Mouse (Mus musculus): ENCODE results near the gene Gm20388.

Gm20388 gene

GRCm38 (mm10) chr8:123813173-123813891 lies 3902.7 kb downstream of the Gm20388 start:
- no peak for DNase-seq (ENCODE audit: low spot score in 2 of 2)

GRCm38 (mm10) chr8:123813892-123814266 lies 3903.2 kb downstream of the Gm20388 start:
- no peak for DNase-seq (ENCODE audit: low spot score in 2 of 2)

- no peak for DNase-seq (ENCODE audit: low spot score in 2 of 2)
Observed at GRCm38 (mm10) chr8:123815325-123815724, 3904.7 kb downstream of the Gm20388 start.

- DNase-seq (ENCODE audit: low spot score in 2 of 2): no peak
Observed at GRCm38 (mm10) chr8:123816939-123817338, 3906.3 kb downstream of the Gm20388 start.

- no peak for DNase-seq (ENCODE audit: low spot score in 2 of 2)
Observed at GRCm38 (mm10) chr8:123817747-123818146, 3907.1 kb downstream of the Gm20388 start.

GRCm38 (mm10) chr8:123819683-123820610 lies 3909.3 kb downstream of the Gm20388 start:
- no peak for DNase-seq (ENCODE audit: low spot score in 2 of 2)

- DNase-seq (ENCODE audit: low spot score in 2 of 2): no peak
Observed at GRCm38 (mm10) chr8:123820780-123821179, 3910.1 kb downstream of the Gm20388 start.

GRCm38 (mm10) chr8:123823111-123823510 lies 3912.5 kb downstream of the Gm20388 start:
- DNase-seq (ENCODE audit: low spot score in 2 of 2): no peak

- DNase-seq (ENCODE audit: low spot score in 2 of 2): no peak
Observed at GRCm38 (mm10) chr8:123823532-123824123, 3913.0 kb downstream of the Gm20388 start.

GRCm38 (mm10) chr8:123826001-123826400 lies 3915.4 kb downstream of the Gm20388 start:
- no peak for DNase-seq (ENCODE audit: low spot score in 2 of 2)

- DNase-seq (ENCODE audit: low spot score in 2 of 2): no peak
Observed at GRCm38 (mm10) chr8:123826758-123827157, 3916.1 kb downstream of the Gm20388 start.

- no peak for DNase-seq (ENCODE audit: low spot score in 2 of 2)
Observed at GRCm38 (mm10) chr8:123827523-123827922, 3916.9 kb downstream of the Gm20388 start.

GRCm38 (mm10) chr8:123832757-123833156 lies 3922.1 kb downstream of the Gm20388 start:
- peak; percentile 49 to 83 for DNase-seq (ENCODE audit: low spot score in 2 of 2)

GRCm38 (mm10) chr8:123835451-123835850 lies 3924.8 kb downstream of the Gm20388 start:
- DNase-seq (ENCODE audit: low spot score in 2 of 2): peak; percentile 63 to 87

GRCm38 (mm10) chr8:123836354-123836753 lies 3925.7 kb downstream of the Gm20388 start:
- no peak for DNase-seq (ENCODE audit: low spot score in 2 of 2)

- DNase-seq (ENCODE audit: low spot score in 2 of 2): no peak
Observed at GRCm38 (mm10) chr8:123838496-123838895, 3927.9 kb downstream of the Gm20388 start.

GRCm38 (mm10) chr8:123840578-123841345 lies 3930.1 kb downstream of the Gm20388 start:
- DNase-seq (ENCODE audit: low spot score in 2 of 2): no peak

- no peak for DNase-seq (ENCODE audit: low spot score in 2 of 2)
Observed at GRCm38 (mm10) chr8:123842086-123842485, 3931.4 kb downstream of the Gm20388 start.

- DNase-seq (ENCODE audit: low spot score in 2 of 2): no peak
Observed at GRCm38 (mm10) chr8:123844341-123844740, 3933.7 kb downstream of the Gm20388 start.

- no peak for DNase-seq (ENCODE audit: low spot score in 2 of 2)
Observed at GRCm38 (mm10) chr8:123845114-123845513, 3934.5 kb downstream of the Gm20388 start.

- no peak for DNase-seq (ENCODE audit: low spot score in 2 of 2)
Observed at GRCm38 (mm10) chr8:123845991-123846390, 3935.3 kb downstream of the Gm20388 start.

- DNase-seq (ENCODE audit: low spot score in 2 of 2): no peak
Observed at GRCm38 (mm10) chr8:123846509-123846908, 3935.9 kb downstream of the Gm20388 start.
